8 mouse cellular contexts compared by ENCODE assay signal in the genomic region with DNA sequence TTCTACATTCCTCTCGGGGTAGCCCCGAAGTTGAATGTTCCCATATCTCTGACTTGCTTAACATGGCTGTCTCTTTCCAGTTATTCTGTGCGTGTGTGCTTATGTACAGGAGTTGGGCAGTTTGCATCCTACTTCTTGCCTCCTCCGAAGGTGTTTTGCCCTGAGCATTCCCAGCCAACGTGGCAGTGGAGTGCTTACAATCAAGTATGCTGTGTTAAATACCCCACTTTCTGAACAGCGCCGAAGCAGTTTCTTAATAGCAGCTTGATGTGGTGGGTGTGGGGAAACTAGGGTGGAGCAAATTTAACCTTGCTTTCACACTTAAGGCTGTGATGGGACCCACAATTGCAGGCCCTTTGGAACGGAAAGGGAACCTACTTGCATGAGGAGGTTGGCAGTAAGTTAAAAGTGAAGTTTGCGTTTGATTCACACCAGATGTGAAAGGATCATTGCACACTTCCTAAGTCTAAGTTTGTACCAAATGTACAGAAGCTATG. TPM values are rescaled to one million over a fixed set of nuclear protein-coding genes. Genes with fewer than 3 reads are reported as not detected.
DNase-seq lines count a peak whose midpoint lies in the region; ATAC-seq and TF ChIP-seq lines count a peak whose summit lies in the region.

No protein-coding gene starts in this region.

- peak overlapping the region; percentile 66; the same call in 1 of the 2 replicates for H3K9ac ChIP-seq in kidney, postnatal 0 days (ENCODE audit: low read depth, low read length)
- peak overlapping the region; percentile 80 for H3K9ac ChIP-seq in intestine, embryonic 16.5 days (ENCODE audit: low read depth, low read length)

- peaks cover 38% of the 10 kb centered on the region for H3K79me2 ChIP-seq in myocyte (ENCODE audit: control insufficient read depth, insufficient read depth)

- no peak overlapping the region for H3K27ac ChIP-seq in kidney, postnatal 0 days
- no peak overlapping the region for H3K27ac ChIP-seq in cortical plate, adult 2 months (ENCODE audit: insufficient read depth, low read length)
- no peak overlapping the region for H3K27ac ChIP-seq in intestine, embryonic 16.5 days (ENCODE audit: low read length)

- ATAC-seq in kidney, postnatal 0 days (replicated peaks; ENCODE audit: low FRiP score, low read depth): no peak
- no peak for ATAC-seq in intestine, embryonic 16.5 days

- peak overlapping the region; percentile 70 for H3K4me2 ChIP-seq in kidney, postnatal 0 days (ENCODE audit: low read length)
- peak overlapping the region; percentile 63 for H3K4me2 ChIP-seq in intestine, embryonic 16.5 days (ENCODE audit: low read depth, low read length)
- peak overlapping the region; percentile 76 for H3K4me2 ChIP-seq in myocyte (ENCODE audit: low read depth)

- 14% methylated on average over 9 of the region's 9 CpGs for WGBS in kidney, postnatal 0 days
- 19% methylated on average over 9 of the region's 9 CpGs for WGBS in intestine, embryonic 16.5 days

- H3K4me1 ChIP-seq in kidney, postnatal 0 days (replicated peaks; ENCODE audit: insufficient read depth, low read length): peaks cover 7% of the 10 kb centered on the region
- H3K4me1 ChIP-seq in cortical plate, adult 2 months (ENCODE audit: control insufficient read depth, insufficient read depth, low read length): peaks cover 3% of the 10 kb centered on the region; the same call in 1 of the 2 replicates
- peaks cover 23% of the 10 kb centered on the region for H3K4me1 ChIP-seq in intestine, embryonic 16.5 days (ENCODE audit: control insufficient read depth, insufficient read depth, low read length)

- no peak for TF ChIP-seq CTCF in kidney, postnatal 0 days (IDR thresholded peaks at IDR 0.05; ENCODE audit: low read depth)
- no peak for TF ChIP-seq CTCF in cortical plate, adult 2 months (IDR thresholded peaks at IDR 0.05; ENCODE audit: extremely low read depth, insufficient read depth, low read length)

- H3K36me3 ChIP-seq in kidney, postnatal 0 days (ENCODE audit: insufficient read depth, low read length): no peaks in the 10 kb centered on the region
- no peaks in the 10 kb centered on the region for H3K36me3 ChIP-seq in intestine, embryonic 16.5 days (ENCODE audit: control insufficient read depth, insufficient read depth, low read length)
- no peaks in the 10 kb centered on the region for H3K36me3 ChIP-seq in myocyte (ENCODE audit: control insufficient read depth, insufficient read depth)

- H3ac ChIP-seq in myocyte (ENCODE audit: control insufficient read depth, insufficient read length): peak overlapping the region; percentile 10

- no peak for TF ChIP-seq POLR2A in cortical plate, adult 2 months (IDR thresholded peaks at IDR 0.05; ENCODE audit: extremely low read depth, insufficient read depth, low read length)
- TF ChIP-seq POLR2A in myocyte (IDR thresholded peaks at IDR 0.05; ENCODE audit: insufficient read length, low read depth): no peak

- no peak for DNase-seq in kidney, postnatal 0 days (ENCODE audit: low spot score)
- no peak for DNase-seq in kidney, postnatal 36 days
- DNase-seq in urinary bladder, postnatal 4 days (ENCODE audit: low spot score in 2 of 2): no peak
- DNase-seq in adrenal gland, adult 2 months: no peak
- no peak for DNase-seq in testis, postnatal 14 days (ENCODE audit: low spot score)

- H3K9me3 ChIP-seq in kidney, postnatal 0 days (replicated peaks; ENCODE audit: low read length): no peaks in the 10 kb centered on the region
- no peaks in the 10 kb centered on the region for H3K9me3 ChIP-seq in intestine, embryonic 16.5 days (ENCODE audit: control insufficient read depth, low read length)

- peak overlapping the region; percentile 80 for H3K4me3 ChIP-seq in kidney, postnatal 0 days (replicated peaks; ENCODE audit: low read depth, low read length)
- H3K4me3 ChIP-seq in cortical plate, adult 2 months (ENCODE audit: insufficient read depth, low read length): peak overlapping the region; percentile 47; the same call in 1 of the 2 replicates
- H3K4me3 ChIP-seq in intestine, embryonic 16.5 days (ENCODE audit: low read length): peak overlapping the region; percentile 74
- H3K4me3 ChIP-seq in myocyte: peak overlapping the region; percentile 40

- no peaks in the 10 kb centered on the region for H3K27me3 ChIP-seq in kidney, postnatal 0 days (ENCODE audit: insufficient read depth, low read length)
- H3K27me3 ChIP-seq in intestine, embryonic 16.5 days (replicated peaks; ENCODE audit: control insufficient read depth, insufficient read depth, low read length): no peaks in the 10 kb centered on the region
- H3K27me3 ChIP-seq in myocyte (ENCODE audit: control insufficient read depth, insufficient read depth, insufficient read length): no peaks in the 10 kb centered on the region

TF ChIP-seq in myocyte, 11 proteins besides CTCF, POLR2A, EP300 and RAD21:
- TF ChIP-seq MYOD1 (IDR thresholded peaks at IDR 0.05; ENCODE audit: control insufficient read depth in 1 of 3, insufficient read length in 2 of 3, low read depth in 2 of 3): no peak
- TF ChIP-seq REST (IDR thresholded peaks at IDR 0.05; ENCODE audit: insufficient read depth, insufficient read length): no peak
- TF ChIP-seq MAX (IDR thresholded peaks at IDR 0.05; ENCODE audit: low read depth): no peak
- no peak for TF ChIP-seq TCF3 (IDR thresholded peaks at IDR 0.05; ENCODE audit: insufficient read length, low read depth)
- TF ChIP-seq POLR2AphosphoS2 (IDR thresholded peaks at IDR 0.05; ENCODE audit: insufficient read length, low read depth): no peak
- no peak for TF ChIP-seq USF1 (IDR thresholded peaks at IDR 0.05; ENCODE audit: low read depth)
- no peak for TF ChIP-seq E2F4 (IDR thresholded peaks at IDR 0.05; ENCODE audit: insufficient read depth)
- no peak for TF ChIP-seq MYOG (IDR thresholded peaks at IDR 0.05; ENCODE audit: control insufficient read depth in 1 of 3, insufficient read depth in 1 of 3, insufficient read length in 2 of 3, low read depth in 2 of 3)
- no peak for TF ChIP-seq CEBPB (IDR thresholded peaks at IDR 0.05; ENCODE audit: insufficient read depth, poor library complexity, severe bottlenecking)
- no peak for TF ChIP-seq TCF12 (IDR thresholded peaks at IDR 0.05; ENCODE audit: insufficient read depth, poor library complexity, severe bottlenecking)
- TF ChIP-seq SRF (IDR thresholded peaks at IDR 0.05; ENCODE audit: control insufficient read depth, insufficient read length, low read depth): no peak

RNA-seq across cellular contexts. Expression of a gene that starts 1.1 kb away (rescaled TPM):
- polyA plus RNA-seq in kidney, postnatal 0 days (2015; fragmentation: Nextera tagmentation; extraction: Ambion mirVana): 8.7 and 10.0 TPM in 2 replicates
- 7.5 and 7.7 TPM in 2 replicates for polyA plus RNA-seq in cortical plate, adult 2 months (2012; rRNA removed)
- polyA plus RNA-seq in intestine, embryonic 16.5 days (2015; fragmentation: Nextera tagmentation; extraction: Ambion mirVana): 8.3 and 8.8 TPM in 2 replicates
- polyA plus RNA-seq in myocyte (2012; fragmentation: generic; extraction: Trizol): 9.7 TPM
- 10 to 100 TPM; 16.6 to 20.9 TPM for total RNA-seq in adrenal gland, adult 2 months (2021)
- 27.0 and 37.1 TPM in 2 replicates for polyA plus RNA-seq in adrenal gland, adult 2 months (2012; rRNA removed)

RNA-seq across cellular contexts. Expression of a gene that starts 27.8 kb away (rescaled TPM):
- 49.0 and 52.1 TPM in 2 replicates for polyA plus RNA-seq in kidney, postnatal 0 days (2015; fragmentation: Nextera tagmentation; extraction: Ambion mirVana)
- 51.1 and 51.8 TPM in 2 replicates for polyA plus RNA-seq in cortical plate, adult 2 months (2012; rRNA removed)
- 61.1 and 64.5 TPM in 2 replicates for polyA plus RNA-seq in intestine, embryonic 16.5 days (2015; fragmentation: Nextera tagmentation; extraction: Ambion mirVana)
- 52.2 TPM for polyA plus RNA-seq in myocyte (2012; fragmentation: generic; extraction: Trizol)
- total RNA-seq in adrenal gland, adult 2 months (2021): 10 to 100 TPM; 51.7 to 64.2 TPM
- polyA plus RNA-seq in adrenal gland, adult 2 months (2012; rRNA removed): 21.5 and 23.8 TPM in 2 replicates

RNA-seq across cellular contexts. Expression of a gene that starts 46.6 kb away (rescaled TPM):
- polyA plus RNA-seq in kidney, postnatal 0 days (2015; fragmentation: Nextera tagmentation; extraction: Ambion mirVana): 103 and 104 TPM in 2 replicates
- 77.9 and 78.2 TPM in 2 replicates for polyA plus RNA-seq in cortical plate, adult 2 months (2012; rRNA removed)
- polyA plus RNA-seq in intestine, embryonic 16.5 days (2015; fragmentation: Nextera tagmentation; extraction: Ambion mirVana): 116 and 117 TPM in 2 replicates
- polyA plus RNA-seq in myocyte (2012; fragmentation: generic; extraction: Trizol): 66.7 TPM
- 10 to 100 TPM; 61.1 to 76.8 TPM for total RNA-seq in adrenal gland, adult 2 months (2021)
- 52.8 and 60.4 TPM in 2 replicates for polyA plus RNA-seq in adrenal gland, adult 2 months (2012; rRNA removed)
